Mouse (Mus musculus): ENCODE results near the gene Hspa12a.

Hspa12a gene

GRCm38 (mm10) chr19:58942841-58943828, at the start of gene Hspa12a, which contains the start of gene Eno4:
Hspa12a (minus strand) TSS chr19:58943654.
Eno4 (plus strand) TSS chr19:58943425.
- DNase-seq (ENCODE audit: low read depth, low spot score), result peak; percentile 97

GRCm38 (mm10) chr19:58981571-58981970, 38.1 kb upstream of the Hspa12a start:
- no peak for DNase-seq (ENCODE audit: low read depth, low spot score)

- DNase-seq (ENCODE audit: low read depth, low spot score), result no peak
Measured at GRCm38 (mm10) chr19:58980056-58980440, 36.6 kb upstream of the Hspa12a start.

GRCm38 (mm10) chr19:58979436-58980055, 36.1 kb upstream of the Hspa12a start:
- DNase-seq (ENCODE audit: low read depth, low spot score), result no peak

GRCm38 (mm10) chr19:58978401-58979171, 35.1 kb upstream of the Hspa12a start:
- no peak for DNase-seq (ENCODE audit: low read depth, low spot score)

- DNase-seq (ENCODE audit: low read depth, low spot score), result no peak
Measured at GRCm38 (mm10) chr19:58975216-58975863, 31.9 kb upstream of the Hspa12a start.

- no peak for DNase-seq (ENCODE audit: low read depth, low spot score)
Measured at GRCm38 (mm10) chr19:58974126-58974525, 30.7 kb upstream of the Hspa12a start.

GRCm38 (mm10) chr19:58970826-58971225, 27.4 kb upstream of the Hspa12a start:
- no peak for DNase-seq (ENCODE audit: low read depth, low spot score)

GRCm38 (mm10) chr19:58968731-58969506, 25.5 kb upstream of the Hspa12a start:
- DNase-seq (ENCODE audit: low read depth, low spot score), result no peak

GRCm38 (mm10) chr19:58963011-58963410, 19.6 kb upstream of the Hspa12a start:
- no peak for DNase-seq (ENCODE audit: low read depth, low spot score)

GRCm38 (mm10) chr19:58954779-58955178, 11.3 kb upstream of the Hspa12a start:
- no peak for DNase-seq (ENCODE audit: low read depth, low spot score)

GRCm38 (mm10) chr19:58952236-58952635, 8.8 kb upstream of the Hspa12a start:
- no peak for DNase-seq (ENCODE audit: low read depth, low spot score)

GRCm38 (mm10) chr19:58951521-58951920, 8.1 kb upstream of the Hspa12a start:
- DNase-seq (ENCODE audit: low read depth, low spot score), result no peak

- no peak for DNase-seq (ENCODE audit: low read depth, low spot score)
Measured at GRCm38 (mm10) chr19:58945959-58946358, 2.5 kb upstream of the Hspa12a start.

- DNase-seq (ENCODE audit: low read depth, low spot score), result no peak
Measured at GRCm38 (mm10) chr19:58933062-58933461, 10.4 kb downstream of the Hspa12a start.

- DNase-seq (ENCODE audit: low read depth, low spot score), result no peak
Measured at GRCm38 (mm10) chr19:58931081-58931800, 12.2 kb downstream of the Hspa12a start.

GRCm38 (mm10) chr19:58919148-58919547, 24.3 kb downstream of the Hspa12a start:
- no peak for DNase-seq (ENCODE audit: low read depth, low spot score)

GRCm38 (mm10) chr19:58918597-58918996, 24.9 kb downstream of the Hspa12a start:
- no peak for DNase-seq (ENCODE audit: low read depth, low spot score)

- no peak for DNase-seq (ENCODE audit: low read depth, low spot score)
Measured at GRCm38 (mm10) chr19:58913301-58913700, 30.2 kb downstream of the Hspa12a start.

- DNase-seq (ENCODE audit: low read depth, low spot score), result peak; percentile 81
Measured at GRCm38 (mm10) chr19:58911386-58911785, 32.1 kb downstream of the Hspa12a start.

Data from forelimb bud, embryonic 11.5 days (tissue).